Mouse (Mus musculus): ENCODE data around the gene Sowaha.

Sowaha gene

GRCm38 (mm10) chr11:53479783-53480301 lies at the start of gene Sowaha, which contains the start of gene Gm9945:
TSS of gene Sowaha (minus strand) at chr11:53480274.
TSS of gene Gm9945 (plus strand) at chr11:53480166.
- DNase-seq (ENCODE audit: low spot score in 2 of 2) = peak in 1 of 2 experiments; percentile 55

GRCm38 (mm10) chr11:53529253-53529557 lies 49.1 kb upstream of the Sowaha start:
- no peak for DNase-seq (ENCODE audit: low spot score in 2 of 2)

GRCm38 (mm10) chr11:53528397-53529252 lies 48.6 kb upstream of the Sowaha start:
- DNase-seq (ENCODE audit: low spot score in 2 of 2) = no peak

GRCm38 (mm10) chr11:53525461-53525860 lies 45.4 kb upstream of the Sowaha start:
- no peak for DNase-seq (ENCODE audit: low spot score in 2 of 2)

- peak in 1 of 2 experiments; percentile 37 for DNase-seq (ENCODE audit: low spot score in 2 of 2)
Observed at GRCm38 (mm10) chr11:53524905-53525304, 44.8 kb upstream of the Sowaha start.

DNA sequence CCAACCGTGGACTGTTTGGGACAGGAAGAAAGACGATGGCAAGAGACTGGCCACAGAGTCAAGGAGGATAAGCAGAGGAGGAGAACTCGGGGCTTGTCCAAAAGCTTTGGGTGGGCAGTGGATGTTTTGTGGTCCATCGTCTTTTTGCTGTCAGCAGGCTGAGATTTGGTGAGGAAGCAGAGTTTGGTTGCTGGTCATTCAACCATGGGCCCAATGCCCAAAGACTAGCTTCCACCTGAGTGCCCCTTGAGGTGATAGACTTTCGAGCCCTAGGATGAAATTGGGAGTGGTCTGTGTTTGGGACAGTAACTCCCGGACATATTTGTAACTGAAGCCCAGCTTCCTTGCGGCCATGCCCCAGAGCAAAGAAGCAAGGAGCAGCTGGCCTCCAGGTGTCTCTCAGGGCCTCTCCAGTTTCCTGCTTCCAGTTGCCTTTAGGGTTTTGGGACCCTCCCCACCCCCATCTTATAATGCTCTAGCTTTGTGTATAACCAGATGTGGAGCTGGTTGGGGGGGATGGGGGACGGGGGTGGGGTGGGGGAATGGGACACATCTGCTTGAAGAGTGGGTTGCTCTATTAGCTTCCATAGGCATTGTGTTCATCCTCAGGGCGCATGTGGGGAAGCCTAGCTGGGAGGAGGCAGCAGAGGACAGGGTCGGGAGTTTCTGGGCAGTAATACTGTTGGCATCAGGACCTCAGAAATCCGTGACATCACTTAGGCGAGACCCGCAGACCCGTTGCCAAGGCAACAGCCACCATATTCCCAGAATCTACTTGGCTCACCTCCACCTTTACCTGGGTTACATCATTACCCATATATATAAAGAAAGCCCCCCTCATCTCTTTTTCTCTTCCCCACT lies 43.7 kb upstream of the Sowaha start:
- no peak for DNase-seq (ENCODE audit: low spot score in 2 of 2)

DNA sequence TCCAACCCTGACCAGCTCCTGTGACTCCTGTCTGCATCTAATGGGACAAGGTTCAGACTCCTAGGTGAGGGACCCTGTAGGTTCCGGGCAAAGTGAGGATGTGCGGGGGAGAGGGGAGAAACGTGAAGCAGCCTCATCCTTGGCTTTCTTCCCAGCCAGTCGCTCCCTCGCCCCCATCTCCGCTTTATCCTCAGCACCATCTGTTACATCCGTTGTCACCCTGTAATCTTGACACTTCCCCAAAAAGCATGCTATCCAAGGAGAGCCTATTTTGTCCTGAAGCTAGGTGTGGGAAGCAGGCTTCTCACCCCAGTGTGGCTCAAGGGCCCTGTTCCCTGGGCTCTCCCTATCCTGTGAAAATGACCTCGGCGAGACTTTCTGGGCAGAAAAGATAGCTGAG lies 42.9 kb upstream of the Sowaha start:
- DNase-seq (ENCODE audit: low spot score in 2 of 2) = peak; percentile 54 to 62

DNA sequence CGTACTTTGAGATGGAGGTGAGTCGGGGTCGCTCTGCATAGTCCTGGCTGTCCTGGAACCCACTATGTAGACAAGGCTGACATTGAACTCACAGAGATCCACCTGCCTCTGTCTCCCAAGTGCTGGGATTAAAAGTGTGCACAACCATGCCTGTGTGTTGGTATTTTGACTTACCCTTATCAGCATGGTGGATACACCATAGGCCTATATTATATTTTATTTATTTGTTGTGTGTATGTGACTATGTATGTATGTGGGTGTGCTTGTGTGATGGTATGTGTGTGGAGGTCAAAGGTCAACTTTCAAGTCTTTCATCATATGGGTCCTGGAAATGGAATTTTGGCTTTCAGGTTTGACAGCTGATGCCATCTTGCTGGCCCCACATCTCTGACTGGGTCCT lies 42.3 kb upstream of the Sowaha start:
- DNase-seq (ENCODE audit: low spot score in 2 of 2) = no peak

- DNase-seq (ENCODE audit: low spot score in 2 of 2) = no peak
Observed at GRCm38 (mm10) chr11:53521821-53522131, 41.7 kb upstream of the Sowaha start.

DNA sequence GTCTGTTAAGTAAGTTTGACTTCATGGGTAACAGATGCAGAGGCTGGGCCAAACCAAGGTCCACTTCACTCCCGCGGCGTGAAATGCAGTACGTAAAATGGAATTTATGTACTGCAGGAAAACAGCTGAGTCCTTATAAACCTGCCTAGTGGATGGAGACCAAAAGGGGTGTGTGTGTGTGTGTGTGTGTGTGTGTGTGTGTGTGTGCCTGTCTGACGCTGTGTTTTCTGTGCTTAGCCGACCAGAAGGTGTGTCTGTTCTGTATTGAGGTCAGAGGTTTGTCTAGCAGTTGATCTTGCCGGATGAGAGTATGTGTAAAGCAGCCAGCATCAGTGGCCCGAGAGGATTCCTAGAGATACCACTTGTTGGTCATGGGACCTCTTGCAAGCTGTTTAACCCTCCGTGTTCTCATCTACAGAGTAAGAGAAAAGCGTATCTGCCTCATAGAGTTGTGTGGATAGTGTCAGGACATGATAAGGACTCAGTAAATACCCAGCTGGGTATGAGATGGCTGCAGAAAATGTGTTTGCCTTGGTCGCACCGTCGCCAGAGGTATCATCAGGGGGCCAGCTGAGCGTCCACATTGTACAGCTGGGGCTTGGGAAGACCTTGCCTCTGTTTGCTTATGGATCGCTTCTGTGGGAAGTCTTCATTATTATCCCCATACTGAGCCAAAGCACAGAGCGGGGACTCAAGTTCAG lies 41.2 kb upstream of the Sowaha start:
- no peak for DNase-seq (ENCODE audit: low spot score in 2 of 2)

GRCm38 (mm10) chr11:53520122-53520978 lies 40.3 kb upstream of the Sowaha start:
- peak; percentile 58 to 74 for DNase-seq (ENCODE audit: low spot score in 2 of 2)

DNA sequence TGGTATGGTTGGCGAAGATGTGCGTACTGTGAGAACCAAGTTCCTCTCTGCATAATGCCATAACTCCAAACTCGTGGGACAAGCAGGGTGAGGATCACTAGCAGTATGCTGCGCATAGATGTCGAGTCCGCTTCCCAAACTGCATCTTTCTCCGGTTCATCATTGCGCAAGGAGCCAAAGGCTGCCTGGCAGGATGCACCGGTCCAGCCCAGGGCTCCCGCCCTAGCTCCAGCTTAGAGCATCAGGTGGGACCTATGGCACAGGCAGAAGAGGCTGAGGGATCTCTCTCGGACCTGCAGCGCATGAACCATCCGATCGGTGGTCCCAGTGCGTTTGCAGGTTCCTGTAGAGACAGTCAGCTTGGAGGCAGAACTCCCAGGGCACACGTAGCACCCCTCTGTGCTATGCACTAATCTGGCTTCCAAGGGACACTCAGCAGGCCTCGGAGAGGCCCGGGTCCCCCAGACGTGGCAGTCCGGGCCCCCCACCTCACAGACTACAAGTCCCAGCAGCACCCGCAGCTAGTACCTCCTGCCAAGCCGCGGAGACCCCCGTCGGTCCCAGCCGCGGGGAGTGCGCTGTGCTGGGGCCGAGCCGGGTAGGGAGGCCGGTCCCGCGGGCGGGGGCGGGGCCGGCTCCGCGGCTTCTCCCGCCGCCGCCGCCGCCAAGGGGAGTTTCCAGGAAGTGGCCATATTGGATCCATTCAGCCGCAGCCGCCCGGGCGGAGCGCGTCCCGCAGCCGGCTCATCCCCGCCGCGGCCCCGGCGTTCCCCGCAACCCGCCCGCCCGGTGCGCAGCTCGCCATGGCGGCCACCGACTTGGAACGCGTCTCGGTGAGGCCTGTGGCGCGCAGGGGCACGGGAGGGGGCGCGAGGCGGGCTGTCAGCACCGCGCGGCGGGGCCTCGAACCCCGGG lies 39.4 kb upstream of the Sowaha start, which contains the start of gene Sept8:
Gene Sept8, plus strand, starts transcription at position 51 of the 915 bp plus-strand sequence.
- peak; percentile 62 to 69 for DNase-seq (ENCODE audit: low spot score in 2 of 2)

- no peak for DNase-seq (ENCODE audit: low spot score in 2 of 2)
Observed at GRCm38 (mm10) chr11:53518759-53519158, 38.7 kb upstream of the Sowaha start.

DNA sequence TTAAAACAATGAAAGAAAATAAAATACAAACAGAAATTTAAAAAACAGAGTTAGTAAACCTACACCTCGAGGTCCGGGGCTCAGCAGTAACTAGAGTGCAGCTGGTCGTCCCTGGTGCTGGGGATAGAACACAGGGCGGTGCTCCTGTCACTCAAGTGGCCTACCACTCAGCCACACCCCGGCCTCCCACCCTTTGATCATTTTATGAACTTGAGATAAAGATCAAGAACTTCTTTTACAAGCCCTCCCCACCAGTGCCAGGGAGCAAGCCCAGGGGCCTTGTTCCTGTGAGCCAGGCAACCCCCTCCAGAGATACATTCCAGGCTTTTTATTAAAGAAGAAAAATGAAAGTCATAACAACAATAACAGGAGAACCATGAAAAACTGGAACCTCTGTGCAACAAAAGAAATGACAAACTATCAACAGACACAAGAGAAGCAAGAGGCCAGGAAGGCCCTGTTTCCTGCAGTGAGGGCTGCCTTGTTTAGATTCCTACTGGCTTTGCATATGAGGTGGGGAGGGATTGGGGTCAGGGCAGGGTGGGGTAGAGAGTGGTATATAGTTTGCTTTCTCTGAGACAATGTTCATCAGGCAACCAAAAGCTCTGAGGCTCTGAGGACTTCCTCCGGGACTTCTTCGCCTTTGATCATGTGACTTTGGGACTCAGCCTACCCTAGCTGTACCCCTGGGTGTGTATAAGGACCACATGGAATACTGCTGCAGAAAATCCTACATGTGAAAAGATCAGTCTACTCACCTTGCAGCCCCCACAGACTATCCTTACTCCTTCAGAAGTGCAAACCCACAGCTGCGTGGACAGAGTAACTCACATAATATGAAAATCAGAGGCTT lies 36.9 kb upstream of the Sowaha start:
- no peak for DNase-seq (ENCODE audit: low spot score in 2 of 2)

- no peak for DNase-seq (ENCODE audit: low spot score in 2 of 2)
Observed at GRCm38 (mm10) chr11:53510351-53510750, 30.3 kb upstream of the Sowaha start.

GRCm38 (mm10) chr11:53508591-53508990 lies 28.5 kb upstream of the Sowaha start:
- no peak for DNase-seq (ENCODE audit: low spot score in 2 of 2)

- DNase-seq (ENCODE audit: low spot score in 2 of 2) = no peak
Observed at GRCm38 (mm10) chr11:53508152-53508551, 28.1 kb upstream of the Sowaha start.

DNA sequence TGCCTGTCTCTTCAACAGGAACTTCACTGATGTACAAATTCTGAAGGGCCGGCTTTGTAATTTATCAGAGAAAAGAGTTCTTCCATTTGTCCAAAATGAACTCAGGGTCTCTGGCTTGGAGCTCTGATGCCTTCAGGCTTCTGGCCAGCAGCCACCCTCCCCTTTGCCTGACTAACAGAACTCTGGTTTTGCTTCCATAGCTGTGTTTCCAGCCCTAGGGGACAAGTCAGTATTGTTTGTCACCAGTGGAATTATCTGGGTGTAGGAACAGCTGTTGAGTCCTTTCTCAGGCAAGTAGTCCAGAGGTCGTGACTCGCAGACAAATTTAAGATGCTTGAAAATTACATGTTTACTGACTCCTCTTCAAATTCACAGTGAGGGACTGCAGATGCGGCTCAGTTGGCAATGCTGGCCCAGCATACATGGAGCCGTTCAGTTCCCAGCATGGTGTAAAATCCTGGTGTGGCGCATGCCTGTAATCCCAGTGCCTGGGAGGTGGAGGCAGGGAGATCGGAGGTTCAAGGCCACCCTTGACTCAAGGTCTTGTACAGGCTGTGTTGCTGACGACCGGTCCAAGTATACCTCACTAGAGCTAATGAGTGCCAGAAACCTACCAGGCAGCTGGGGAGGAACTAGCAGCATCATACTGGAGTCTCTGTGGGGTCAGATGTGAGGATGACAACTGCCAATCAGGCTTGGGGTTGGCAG lies 27.2 kb upstream of the Sowaha start:
- no peak for DNase-seq (ENCODE audit: low spot score in 2 of 2)

Measured in frontal cortex, postnatal 10 days (tissue).